Mouse (Mus musculus) megakaryocyte, embryonic 14.5 days (primary cell): ENCODE measurements around the gene Mgat4b.

Source experiments
- FLI1 ChIP-seq: IDR thresholded peaks from 2 replicates; pipeline ENCODE4 v1.6.1; 2012; ENCODE audit warnings: low read length, inconsistent platforms, mixed read lengths
- GATA1 ChIP-seq: IDR thresholded peaks from 3 replicates; pipeline ENCODE4 v1.6.1; 2012; ENCODE audit warnings: mixed read lengths, low read length, inconsistent platforms, borderline replicate concordance

GRCm38 (mm10) chr11:50258310-50258709 lies 47.6 kb downstream of the Mgat4b start:
- TF ChIP-seq GATA1 = no peak
- TF ChIP-seq FLI1 = no peak
